Mouse (Mus musculus): Measurements from ENCODE around the gene Ube2e2. TPM values are rescaled to one million over a fixed set of nuclear protein-coding genes. Genes with fewer than 3 reads are reported as not detected.

The Ube2e2 gene
- polyA plus RNA-seq (2014; fragmentation: Illumina TruSeq; extraction: RNeasy Lipid Tissue Mini Kit (QIAGEN cat#74804); ENCODE audit: low read depth, low replicate concordance): 36.4 TPM

DNA sequence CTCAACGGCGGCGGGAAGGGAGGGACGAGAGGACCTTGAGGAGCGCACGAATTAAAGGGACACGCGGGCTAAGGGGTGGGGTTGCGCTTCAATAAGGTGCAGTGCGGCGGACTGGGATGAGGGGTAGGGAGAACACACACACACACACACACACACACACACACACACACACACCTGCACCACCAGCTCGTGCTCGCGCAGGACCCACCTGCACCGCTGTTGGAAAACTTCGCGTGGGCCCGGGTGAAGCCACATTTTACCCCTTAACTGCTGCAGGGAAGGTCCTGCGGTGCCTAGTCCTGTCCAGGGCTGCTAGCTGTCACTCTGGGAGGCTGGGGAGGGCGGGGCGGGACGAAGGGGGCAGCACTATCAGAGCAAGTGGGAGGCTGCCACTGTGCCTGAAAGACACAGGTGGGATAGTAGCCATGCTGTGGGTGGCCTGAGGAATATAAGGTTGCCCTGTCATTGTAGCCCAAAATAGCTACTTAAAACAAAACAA is at the start of gene Ube2e2:
TSS of gene Ube2e2 (minus strand) at position 321 of the 499 bp plus-strand sequence.

